Mouse (Mus musculus): ENCODE measurements at regions not wholly inside any gene's neighbourhood (a gene's known extent, or its start where the extent isn't known, plus 50 kb on each side); places are given as distances from the start of the nearest gene placed in this dataset.
"Not testable (repeated sequence)": the region's sequence is repeated elsewhere in the genome, so short reads cannot be mapped to it uniquely, and the experiment has no call there.

DNA sequence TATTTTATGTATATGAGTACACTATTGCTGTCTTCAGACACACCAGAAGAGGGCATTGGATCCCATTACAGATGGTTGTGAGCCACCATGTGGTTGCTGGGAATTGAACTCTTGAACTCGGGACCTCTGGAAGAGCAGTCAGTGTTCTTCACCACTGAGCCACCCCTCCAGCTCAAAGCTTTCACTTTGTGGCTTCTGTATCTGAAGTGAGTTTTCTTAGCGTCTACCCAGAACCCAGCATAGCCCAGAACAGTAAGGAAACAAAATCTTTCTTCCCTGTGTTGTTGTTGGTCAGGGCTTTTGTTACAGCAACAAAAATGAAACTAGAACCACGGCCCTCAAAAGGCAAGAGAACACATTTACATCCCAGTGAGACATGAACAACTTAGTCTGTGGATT, 66.5 kb upstream of the Cpm start:
- not testable (repeated sequence) for H3K4me1 ChIP-seq (ENCODE audit: control insufficient read depth, insufficient read depth, low read length); H3K27me3 ChIP-seq (ENCODE audit: control insufficient read depth, insufficient read depth, low read length); H3K4me2 ChIP-seq (ENCODE audit: low read depth, low read length); ATAC-seq (ENCODE audit: insufficient read depth, low FRiP score); H3K27ac ChIP-seq (ENCODE audit: low read length); H3K9ac ChIP-seq (ENCODE audit: low read length); H3K9me3 ChIP-seq (replicated peaks; ENCODE audit: control insufficient read depth, low read length); H3K4me3 ChIP-seq (replicated peaks; ENCODE audit: low read length); H3K36me3 ChIP-seq (ENCODE audit: control insufficient read depth, insufficient read depth, low read length)
- WGBS, result 78% methylated on average over 3 of the region's 3 CpGs

DNA sequence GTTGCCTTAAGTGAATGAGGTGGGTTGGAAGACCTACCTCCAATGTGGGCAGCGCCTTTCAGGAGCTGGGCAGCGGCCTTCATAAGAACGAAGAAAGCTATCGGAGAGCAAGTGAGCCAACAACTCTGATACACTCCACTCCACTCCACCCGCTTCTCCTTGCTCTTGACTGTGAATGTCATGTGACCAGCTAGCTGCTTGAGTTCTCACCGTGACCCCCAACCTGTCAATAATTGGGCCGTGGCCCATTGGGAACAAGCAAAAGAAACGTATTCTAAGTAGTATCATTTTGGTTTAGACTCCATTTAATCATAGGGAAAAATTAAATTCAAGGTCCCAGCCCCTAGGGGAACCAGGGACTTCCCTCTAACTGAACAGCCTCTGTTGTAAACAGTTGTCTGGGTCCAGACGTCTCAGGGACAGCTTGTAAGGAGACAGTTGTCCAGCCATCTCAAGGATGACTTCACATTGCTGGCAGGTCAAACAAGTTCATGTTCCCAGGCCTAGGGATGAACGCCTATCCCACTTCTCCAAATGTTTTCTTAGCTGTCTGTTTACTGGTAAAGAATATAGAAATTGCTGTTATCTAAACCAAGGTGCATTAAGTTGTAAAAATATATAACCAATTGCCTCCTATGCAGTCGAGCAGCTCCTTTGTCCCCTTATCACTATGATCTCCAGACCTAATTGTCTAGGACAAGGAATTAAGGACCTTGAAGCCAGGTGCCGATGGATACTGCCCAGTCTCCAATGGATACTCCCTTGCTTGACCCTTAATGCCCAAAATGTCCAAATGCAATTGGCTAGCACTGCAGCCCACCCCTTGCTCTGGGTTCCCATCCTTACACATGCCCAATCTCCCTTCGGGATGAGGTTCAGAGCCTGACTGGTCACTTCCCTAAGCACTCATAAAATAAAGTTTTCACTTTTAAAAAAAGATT, 67.1 kb upstream of the Cpm start:
- Histone ChIP-seq H3K27ac (ENCODE audit: low read length) (no peak overlapping the region), H3K4me1 (ENCODE audit: control insufficient read depth, insufficient read depth, low read length) (no peaks in the 10 kb centered on the region), H3K4me3 (replicated peaks; ENCODE audit: low read length) (no peak overlapping the region), H3K9me3 (replicated peaks; ENCODE audit: control insufficient read depth, low read length) (no peaks in the 10 kb centered on the region; the same call in 1 of the 2 replicates), H3K9ac (ENCODE audit: low read length) (no peak overlapping the region), H3K36me3 (ENCODE audit: control insufficient read depth, insufficient read depth, low read length) (no peaks in the 10 kb centered on the region), H3K27me3 (ENCODE audit: control insufficient read depth, insufficient read depth, low read length) (no peaks in the 10 kb centered on the region), H3K4me2 (ENCODE audit: low read depth, low read length) (no peak overlapping the region)
- ATAC-seq (ENCODE audit: insufficient read depth, low FRiP score), result no peak; the same call in 1 of the 2 replicates
- 78% methylated on average over 13 of the region's 13 CpGs for WGBS

DNA sequence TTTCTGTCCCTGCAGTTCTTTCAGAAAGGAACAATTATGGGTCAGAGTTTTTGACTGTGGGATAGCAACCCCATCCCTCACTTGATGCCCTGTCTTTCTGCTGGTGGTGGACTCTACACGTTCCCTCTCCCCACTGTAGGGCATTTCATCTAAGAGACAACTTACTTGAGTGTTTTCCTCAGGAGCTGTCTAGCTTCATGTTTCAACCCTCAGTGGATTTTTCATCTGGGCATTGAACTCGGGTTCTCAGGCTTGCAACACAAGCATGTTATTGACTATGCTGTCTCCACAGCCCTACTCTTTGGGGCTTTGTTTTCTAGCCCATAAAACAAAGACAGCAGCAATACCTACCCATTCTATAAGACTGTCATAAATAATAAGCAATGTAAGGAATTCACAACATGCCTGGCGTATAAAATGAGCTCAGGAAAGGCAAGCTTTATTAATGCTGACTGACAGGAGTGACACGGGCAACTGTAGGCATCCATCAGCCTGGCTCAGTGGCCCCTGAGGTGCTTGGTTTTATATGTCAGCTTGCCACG, 68.0 kb upstream of the Cpm start:
- H3K27me3 ChIP-seq (ENCODE audit: control insufficient read depth, insufficient read depth, low read length), result no peaks in the 10 kb centered on the region
- ATAC-seq (ENCODE audit: insufficient read depth, low FRiP score), result no peak
- WGBS, result 75% methylated on average over 5 of the region's 5 CpGs
- no peak overlapping the region for H3K27ac ChIP-seq (ENCODE audit: low read length)
- H3K9ac ChIP-seq (ENCODE audit: low read length), result no peak overlapping the region
- no peak overlapping the region for H3K4me3 ChIP-seq (replicated peaks; ENCODE audit: low read length)
- no peaks in the 10 kb centered on the region; the same call in 1 of the 2 replicates for H3K9me3 ChIP-seq (replicated peaks; ENCODE audit: control insufficient read depth, low read length)
- H3K36me3 ChIP-seq (ENCODE audit: control insufficient read depth, insufficient read depth, low read length), result no peaks in the 10 kb centered on the region
- H3K4me2 ChIP-seq (ENCODE audit: low read depth, low read length), result no peak overlapping the region
- H3K4me1 ChIP-seq (ENCODE audit: control insufficient read depth, insufficient read depth, low read length), result no peaks in the 10 kb centered on the region

DNA sequence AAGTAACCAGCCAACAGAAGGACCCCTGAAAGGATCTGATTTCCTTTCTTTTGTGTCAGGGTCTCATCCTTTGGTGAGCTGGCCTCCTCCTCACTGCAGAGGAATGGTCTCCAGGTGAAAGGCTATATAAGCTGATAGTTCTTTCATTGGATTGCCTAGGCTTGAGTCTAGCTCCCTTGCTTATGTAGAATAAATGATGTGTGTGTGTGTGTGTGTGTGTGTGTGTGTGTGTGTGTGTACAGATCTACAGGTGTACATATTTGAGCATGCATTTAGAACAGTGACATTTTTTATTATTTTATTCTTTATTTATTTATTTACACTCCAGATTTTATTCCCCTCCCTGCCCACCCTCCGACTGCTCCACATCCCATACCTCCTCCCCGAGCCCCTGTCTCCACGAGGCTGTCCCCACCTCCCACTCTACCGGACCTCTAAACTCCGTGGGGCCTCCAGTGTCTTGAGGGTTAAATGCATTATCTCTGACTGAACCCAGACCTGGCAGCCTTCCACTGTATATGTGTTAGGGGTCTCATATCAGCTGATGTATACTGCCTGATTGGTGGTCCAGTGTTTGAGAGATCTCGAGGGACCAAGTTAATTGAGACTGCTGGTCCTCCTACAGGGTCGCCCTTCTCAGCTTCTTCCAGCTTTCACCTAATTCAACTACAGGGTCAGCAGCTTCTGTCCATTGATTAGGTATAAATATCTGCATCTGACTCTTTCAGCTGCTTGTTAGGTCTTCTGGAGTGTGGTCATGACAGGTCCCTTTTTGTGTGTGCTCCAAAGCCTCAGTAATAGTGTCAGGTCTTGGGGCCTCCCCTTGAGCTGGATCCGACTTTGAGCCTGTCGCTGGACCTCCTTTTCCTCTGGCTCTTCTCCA, 68.7 kb upstream of the Cpm start:
- no peak overlapping the region for H3K9ac ChIP-seq (ENCODE audit: low read length)
- ATAC-seq (ENCODE audit: insufficient read depth, low FRiP score), result no peak
- no peak overlapping the region for H3K4me3 ChIP-seq (replicated peaks; ENCODE audit: low read length)
- no peak overlapping the region for H3K27ac ChIP-seq (ENCODE audit: low read length)
- WGBS, result 59% methylated on average over 9 of the region's 9 CpGs
- H3K4me1 ChIP-seq (ENCODE audit: control insufficient read depth, insufficient read depth, low read length), result no peaks in the 10 kb centered on the region
- no peaks in the 10 kb centered on the region for H3K36me3 ChIP-seq (ENCODE audit: control insufficient read depth, insufficient read depth, low read length)
- no peak overlapping the region for H3K4me2 ChIP-seq (ENCODE audit: low read depth, low read length)
- H3K9me3 ChIP-seq (replicated peaks; ENCODE audit: control insufficient read depth, low read length), result no peaks in the 10 kb centered on the region
- H3K27me3 ChIP-seq (ENCODE audit: control insufficient read depth, insufficient read depth, low read length), result no peaks in the 10 kb centered on the region

DNA sequence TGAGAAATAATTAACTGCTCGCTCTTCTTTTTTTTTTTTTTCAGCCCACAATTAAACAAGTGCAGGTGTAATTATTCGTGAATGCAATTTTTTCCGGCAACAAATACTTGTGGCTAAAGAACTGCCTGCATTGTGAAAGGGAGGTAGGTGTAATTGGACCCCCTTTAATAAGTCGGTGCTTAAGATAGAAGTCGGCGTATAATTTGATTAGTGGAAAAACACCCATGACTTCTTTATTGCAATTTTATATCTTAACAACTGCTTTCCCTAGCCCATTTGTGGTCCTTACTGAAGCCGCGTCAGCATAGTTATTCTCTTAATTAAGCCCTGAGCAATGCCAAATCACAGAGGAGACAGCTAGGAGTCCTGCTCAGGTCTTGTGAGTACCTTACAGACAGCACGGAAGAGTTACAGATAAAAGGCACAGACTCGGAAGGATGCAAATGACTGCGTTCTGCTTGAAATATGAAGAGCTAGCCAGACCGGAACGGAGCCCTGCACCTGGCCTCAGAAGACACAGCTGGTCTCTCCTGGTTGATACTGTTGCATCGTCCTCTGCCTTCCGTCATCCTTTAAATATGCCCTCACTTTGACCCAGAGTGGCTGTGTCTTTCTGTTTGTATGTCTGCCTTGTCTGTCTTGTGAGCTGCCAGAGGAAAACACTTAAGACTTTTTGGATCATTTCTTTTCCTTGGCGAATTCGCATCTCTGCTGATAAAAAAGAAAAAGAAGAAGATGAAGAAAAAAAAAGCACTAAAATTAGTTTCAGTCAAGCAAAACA, 69.5 kb upstream of the Cpm start:
- Histone ChIP-seq H3K27me3 (ENCODE audit: control insufficient read depth, insufficient read depth, low read length) (no peaks in the 10 kb centered on the region), H3K27ac (ENCODE audit: low read length) (no peak overlapping the region), H3K9ac (ENCODE audit: low read length) (no peak overlapping the region), H3K4me2 (ENCODE audit: low read depth, low read length) (no peak overlapping the region), H3K9me3 (replicated peaks; ENCODE audit: control insufficient read depth, low read length) (no peaks in the 10 kb centered on the region), H3K36me3 (ENCODE audit: control insufficient read depth, insufficient read depth, low read length) (no peaks in the 10 kb centered on the region), H3K4me1 (ENCODE audit: control insufficient read depth, insufficient read depth, low read length) (no peaks in the 10 kb centered on the region), H3K4me3 (replicated peaks; ENCODE audit: low read length) (no peak overlapping the region)
- ATAC-seq (ENCODE audit: insufficient read depth, low FRiP score), result no peak
- 53% methylated on average over 17 of the region's 17 CpGs for WGBS

DNA sequence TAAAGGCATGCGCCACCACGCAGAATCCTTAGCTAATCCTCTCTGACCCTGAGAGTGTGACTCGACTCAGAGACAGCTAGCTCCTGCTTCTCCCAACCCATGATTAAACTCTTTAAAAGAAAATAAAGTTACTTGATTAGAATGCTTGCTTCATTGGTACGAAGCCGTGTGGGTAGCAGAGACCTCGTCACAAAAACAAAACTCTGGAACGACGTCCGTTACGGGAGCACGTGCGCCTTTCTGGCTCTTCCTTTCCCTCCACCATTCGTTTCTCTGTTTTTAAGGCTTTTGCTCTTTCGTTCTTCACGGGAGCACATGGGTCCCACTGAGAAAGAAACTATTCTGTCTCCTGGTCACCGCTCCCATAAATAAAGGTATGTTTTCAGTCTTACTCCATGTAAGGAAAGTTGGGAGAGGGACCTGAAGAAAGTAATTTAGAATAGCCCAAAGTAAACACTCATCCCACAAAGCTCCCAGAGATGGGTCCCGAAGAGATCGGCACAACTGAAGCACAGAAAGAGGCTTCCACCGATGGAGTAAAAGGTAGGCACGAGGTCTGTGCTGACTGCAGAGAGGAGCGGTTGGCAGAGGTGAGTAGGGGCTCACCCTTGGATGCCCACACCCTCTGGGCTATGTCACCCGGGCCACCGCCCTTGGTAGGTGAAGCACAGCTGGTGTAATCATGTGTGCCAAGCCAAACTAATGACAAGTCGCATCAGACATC, 70.2 kb upstream of the Cpm start:
- no peak overlapping the region for H3K27ac ChIP-seq (ENCODE audit: low read length)
- no peak overlapping the region for H3K9ac ChIP-seq (ENCODE audit: low read length)
- no peaks in the 10 kb centered on the region for H3K9me3 ChIP-seq (replicated peaks; ENCODE audit: control insufficient read depth, low read length)
- no peak overlapping the region for H3K4me3 ChIP-seq (replicated peaks; ENCODE audit: low read length)
- no peaks in the 10 kb centered on the region for H3K27me3 ChIP-seq (ENCODE audit: control insufficient read depth, insufficient read depth, low read length)
- H3K4me1 ChIP-seq (ENCODE audit: control insufficient read depth, insufficient read depth, low read length), result no peaks in the 10 kb centered on the region
- no peak overlapping the region for H3K4me2 ChIP-seq (ENCODE audit: low read depth, low read length)
- WGBS, result 81% methylated on average over 24 of the region's 24 CpGs
- no peak for ATAC-seq (ENCODE audit: insufficient read depth, low FRiP score)
- no peaks in the 10 kb centered on the region for H3K36me3 ChIP-seq (ENCODE audit: control insufficient read depth, insufficient read depth, low read length)

DNA sequence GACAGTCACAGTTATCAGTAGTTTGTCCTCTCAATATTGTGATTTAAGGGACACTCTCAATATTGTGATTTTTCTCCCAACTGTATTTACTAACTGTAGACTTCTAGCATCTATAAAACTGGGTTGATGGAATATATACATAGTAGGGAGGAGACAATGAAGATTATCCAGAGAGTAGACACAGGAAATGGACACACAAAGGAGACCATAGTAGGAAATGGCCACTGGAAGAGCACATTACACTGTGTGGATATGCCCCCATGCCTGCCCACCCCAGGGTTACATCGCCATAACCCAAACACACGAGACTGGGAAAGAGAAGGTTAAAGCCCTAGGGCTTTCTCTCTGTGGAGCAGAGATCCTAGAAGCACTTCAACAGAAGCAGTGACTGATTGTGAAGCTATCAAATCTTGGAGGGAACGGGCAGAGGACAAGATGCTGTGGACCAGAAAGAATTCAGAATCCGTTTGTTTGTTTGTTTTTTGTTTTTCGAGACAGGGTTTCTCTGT, 71.0 kb upstream of the Cpm start:
- H3K36me3 ChIP-seq (ENCODE audit: control insufficient read depth, insufficient read depth, low read length), result no peaks in the 10 kb centered on the region
- ATAC-seq (ENCODE audit: insufficient read depth, low FRiP score), result no peak
- H3K9me3 ChIP-seq (replicated peaks; ENCODE audit: control insufficient read depth, low read length), result no peaks in the 10 kb centered on the region
- H3K9ac ChIP-seq (ENCODE audit: low read length), result no peak overlapping the region
- H3K27ac ChIP-seq (ENCODE audit: low read length), result no peak overlapping the region
- no peaks in the 10 kb centered on the region for H3K27me3 ChIP-seq (ENCODE audit: control insufficient read depth, insufficient read depth, low read length)
- H3K4me1 ChIP-seq (ENCODE audit: control insufficient read depth, insufficient read depth, low read length), result no peaks in the 10 kb centered on the region
- 87% methylated on average over 5 of the region's 5 CpGs for WGBS
- H3K4me2 ChIP-seq (ENCODE audit: low read depth, low read length), result no peak overlapping the region
- H3K4me3 ChIP-seq (replicated peaks; ENCODE audit: low read length), result no peak overlapping the region

DNA sequence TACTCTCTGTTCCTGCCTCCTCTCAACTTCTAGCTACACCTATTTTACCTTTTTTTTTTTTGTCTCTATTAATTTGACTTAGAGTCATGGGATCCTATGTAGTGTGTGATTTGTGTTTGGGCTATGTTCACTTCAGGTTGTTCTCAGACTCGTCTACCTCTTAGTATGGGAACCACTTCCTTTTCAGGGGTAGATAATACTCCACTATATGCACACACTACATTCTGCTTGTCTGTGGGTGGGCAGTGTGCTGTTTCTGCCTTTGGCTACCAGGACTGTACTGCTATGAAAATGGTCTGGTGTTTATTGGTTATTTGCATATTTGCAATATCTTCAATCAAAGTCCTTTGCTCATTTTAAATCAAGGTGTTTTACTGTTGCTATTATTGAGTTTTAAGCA, 71.6 kb upstream of the Cpm start:
- Histone ChIP-seq H3K9ac (ENCODE audit: low read length) (no peak overlapping the region), H3K4me1 (ENCODE audit: control insufficient read depth, insufficient read depth, low read length) (no peaks in the 10 kb centered on the region)
- WGBS, result 85% methylated on average over 1 of the region's 1 CpGs

More for the DNA sequence above, 71.6 kb upstream of the Cpm start:
- no peak for ATAC-seq (ENCODE audit: insufficient read depth, low FRiP score)
- Histone ChIP-seq H3K9me3 (replicated peaks; ENCODE audit: control insufficient read depth, low read length) (no peaks in the 10 kb centered on the region), H3K4me3 (replicated peaks; ENCODE audit: low read length) (no peak overlapping the region), H3K27me3 (ENCODE audit: control insufficient read depth, insufficient read depth, low read length) (no peaks in the 10 kb centered on the region), H3K4me2 (ENCODE audit: low read depth, low read length) (no peak overlapping the region), H3K36me3 (ENCODE audit: control insufficient read depth, insufficient read depth, low read length) (no peaks in the 10 kb centered on the region), H3K27ac (ENCODE audit: low read length) (no peak overlapping the region)
